Mouse (Mus musculus) ES-E14 (cell line): ENCODE results near the gene March5.

Experiments
- HCFC1 ChIP-seq: IDR thresholded peaks from 2 replicates; pipeline ENCODE4 v1.6.1; 2012; ENCODE audit warnings: low read length, inconsistent platforms, borderline replicate concordance; ENCODE audit not compliant: insufficient read depth
- ZC3H11A ChIP-seq: IDR thresholded peaks from 2 replicates; pipeline ENCODE4 v1.6.1; 2012; ENCODE audit warnings: low read depth, mild to moderate bottlenecking, inconsistent platforms, low read length, borderline replicate concordance

DNA sequence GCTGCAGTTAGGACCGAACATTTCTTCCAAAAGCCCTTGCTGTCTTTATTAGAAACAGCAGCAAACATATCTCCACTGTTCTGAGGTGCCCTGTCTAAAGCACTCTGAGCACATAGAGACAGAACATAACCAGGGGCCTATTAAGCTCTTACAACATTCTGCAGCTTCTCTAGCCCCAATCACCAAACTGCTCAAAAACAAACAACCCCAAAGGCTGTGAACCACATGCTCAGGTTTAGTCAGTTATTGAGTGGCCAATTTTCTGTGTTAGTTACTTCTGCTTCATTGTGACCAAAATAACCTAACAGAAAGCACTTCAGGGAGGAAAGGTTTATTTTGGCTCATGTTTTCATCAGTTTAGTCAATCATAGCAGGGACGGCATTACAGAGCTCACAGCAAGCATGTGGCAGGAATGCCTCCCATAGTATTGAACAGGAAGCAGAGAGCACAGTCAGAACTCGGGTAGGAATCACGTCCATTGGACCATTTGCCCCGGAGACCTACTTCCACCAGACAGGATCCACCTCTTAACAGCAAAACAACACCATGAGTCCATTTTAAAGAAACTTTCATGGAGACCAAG, 14.8 kb upstream of the March5 start:
- TF ChIP-seq HCFC1 (no peak), ZC3H11A (no peak)
